Mouse (Mus musculus) kidney, postnatal 0 days (tissue): ENCODE measurements around the gene Wdr91. TPM values are rescaled to one million over a fixed set of nuclear protein-coding genes. Genes with fewer than 3 reads are reported as not detected.

Experiments
- ATAC-seq: fragments of 200-750 bp; cut with Nextera tagmentation; replicated peaks from 2 replicates; pipeline ENCODE4 v1.8.0; 2017; ENCODE audit warnings: low read depth, moderate number of reproducible peaks, moderate TSS enrichment, moderate library complexity; ENCODE audit not compliant: low FRiP score
- DNase-seq: peaks from one replicate; pipeline ENCODE4 v3.0.0-alpha.2; 2016; ENCODE audit warnings: low spot score
- H3K27ac ChIP-seq: fragments of 300-500 bp; sonication (generic); 2 replicates; pipeline ENCODE4 v1.5.1; 2014; ENCODE audit warnings: mild to moderate bottlenecking
- H3K27me3 ChIP-seq: fragments of 300-500 bp; sonication (generic); 2 replicates; pipeline ENCODE4 v1.6.1; 2014; ENCODE audit warnings: low read length, mixed read lengths; ENCODE audit not compliant: insufficient read depth
- H3K36me3 ChIP-seq: fragments of 300-500 bp; sonication (generic); 2 replicates; pipeline ENCODE4 v1.6.1; 2014; ENCODE audit warnings: low read length, mixed read lengths; ENCODE audit not compliant: insufficient read depth
- H3K4me1 ChIP-seq: fragments of 300-500 bp; sonication (generic); replicated peaks from 2 replicates; pipeline ENCODE4 v1.6.1; 2014; ENCODE audit warnings: antibody characterized with exemption, low read length, mixed read lengths; ENCODE audit not compliant: insufficient read depth
- H3K4me2 ChIP-seq: fragments of 300-500 bp; sonication (generic); 2 replicates; pipeline ENCODE4 v1.6.1; 2014; ENCODE audit warnings: mild to moderate bottlenecking, low read length, moderate library complexity, mixed read lengths
- H3K4me3 ChIP-seq: fragments of 300-500 bp; sonication (generic); replicated peaks from 2 replicates; pipeline ENCODE4 v1.5.1; 2014; ENCODE audit warnings: low read depth, low read length
- H3K9ac ChIP-seq: fragments of 300-500 bp; sonication (generic); 2 replicates; pipeline ENCODE4 v1.6.1; 2014; ENCODE audit warnings: low read depth, low read length
- H3K9me3 ChIP-seq: fragments of 300-500 bp; sonication (generic); replicated peaks from 2 replicates; pipeline ENCODE4 v1.6.1; 2016; ENCODE audit warnings: low read length, inconsistent platforms, mixed read lengths
- CTCF ChIP-seq: IDR thresholded peaks from 2 replicates; pipeline ENCODE4 v1.5.1; 2016; ENCODE audit warnings: antibody characterized with exemption, low read depth, mild to moderate bottlenecking, moderate library complexity
- WGBS: fragments of 180-500 bp; shearing (Covaris S2); extraction: QIAGEN DNeasy Blood & Tissue Kit; methylation state at CpG from one replicate; pipeline ENCODE4 v1.1.7; 2014; 5-methylcytosine and 5-hydroxymethylcytosine counted together
- polyA plus RNA-seq: library from polyadenylated mRNA; unstranded; fragments of >200 nt; fragmentation: Nextera tagmentation; extraction: Ambion mirVana; gene quantifications from 2 replicates; pipeline ENCODE4 v1.2.1, GENCODE M21; 2015

Gene Wdr91
- 10.2 and 10.6 TPM in 2 replicates for polyA plus RNA-seq

DNA sequence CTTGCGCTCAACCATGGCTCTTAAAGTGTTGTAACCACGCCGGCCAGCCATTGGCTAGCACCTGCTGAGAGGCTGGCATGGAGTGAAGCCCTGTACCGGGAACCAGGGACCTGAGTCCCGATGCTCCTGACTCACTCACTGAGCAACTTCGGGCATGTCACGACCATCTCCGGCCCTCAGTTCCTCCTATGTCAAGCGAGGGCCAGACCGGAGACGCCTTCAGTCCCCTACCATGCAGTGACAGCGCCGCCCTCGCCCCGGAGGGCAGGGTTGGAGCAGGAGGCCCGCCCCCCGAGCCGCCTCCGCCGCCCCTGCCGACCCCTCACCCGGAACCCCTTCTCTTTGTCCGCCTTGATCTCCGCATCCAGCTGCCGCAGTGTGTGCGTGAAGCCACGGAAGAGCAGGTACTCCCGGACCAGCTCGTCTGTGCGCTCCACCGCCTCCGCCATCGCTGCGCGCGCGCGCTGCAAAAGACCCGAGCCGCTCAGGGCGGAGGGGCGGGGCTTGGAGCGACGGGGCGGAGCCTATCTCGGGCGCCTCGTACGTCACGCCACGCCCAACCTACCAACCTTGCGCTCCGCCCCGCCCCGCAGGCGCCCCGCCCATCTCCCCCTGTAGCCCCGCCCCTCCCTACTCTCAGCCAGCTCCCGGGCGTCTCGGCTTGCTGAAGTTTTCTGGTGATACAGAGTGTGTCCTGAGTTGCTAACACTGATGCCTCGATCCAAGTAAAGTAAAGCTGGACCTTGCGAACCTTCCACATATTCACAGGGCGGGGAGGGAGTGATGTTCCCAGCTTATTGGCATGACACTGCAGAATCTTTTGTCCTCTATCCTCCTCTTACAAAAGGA, at the start of gene Wdr91:
TSS of gene Wdr91 (minus strand) at position 506 of the 849 bp plus-strand sequence.
- H3K9me3 ChIP-seq: no peaks in the 10 kb centered on the region
- H3K36me3 ChIP-seq: peaks cover 18% of the 10 kb centered on the region
- H3K27ac ChIP-seq: peak within 1 kb of the TSS; percentile 72
- WGBS: under 1% methylated on average over 64 of the region's 64 CpGs
- H3K4me1 ChIP-seq: no peaks in the 10 kb centered on the region
- peak within 1 kb of the TSS; percentile 72 for H3K4me2 ChIP-seq
- peak within 1 kb of the TSS; percentile 66 for H3K9ac ChIP-seq
- H3K27me3 ChIP-seq: no peaks in the 10 kb centered on the region
- peak; percentile 87 for ATAC-seq
- peak; percentile 95 for DNase-seq
- H3K4me3 ChIP-seq: peak within 1 kb of the TSS; percentile 62
- TF ChIP-seq CTCF: peak; percentile 16; the same call in 1 of the 2 replicates

DNA sequence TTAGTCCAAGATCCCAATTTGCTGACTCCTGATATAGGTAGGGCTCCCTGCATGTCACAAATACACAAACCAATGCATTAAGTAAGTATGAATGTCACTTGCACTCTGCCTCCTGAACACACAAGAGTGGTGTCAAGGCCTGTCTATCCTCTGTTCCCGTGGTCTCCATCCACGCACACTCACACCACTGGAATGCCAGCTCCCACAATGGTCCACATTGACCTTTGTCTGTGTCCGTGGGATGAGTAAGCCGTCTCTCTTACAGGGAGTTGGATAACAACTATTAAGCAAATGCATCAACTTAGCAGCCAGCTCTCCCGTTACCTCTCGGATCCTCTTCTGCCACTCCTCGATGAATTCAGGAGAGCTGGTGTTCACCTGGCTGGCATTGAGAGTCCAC, 48.5 kb upstream of the Wdr91 start:
- DNase-seq: no peak
- no peaks in the 10 kb centered on the region for H3K9me3 ChIP-seq
- H3K27me3 ChIP-seq: no peaks in the 10 kb centered on the region
- 72% methylated on average over 7 of the region's 7 CpGs for WGBS
- H3K4me3 ChIP-seq: no peak overlapping the region
- H3K4me1 ChIP-seq: no peaks in the 10 kb centered on the region
- H3K4me2 ChIP-seq: no peak overlapping the region
- H3K9ac ChIP-seq: no peak overlapping the region
- no peak overlapping the region for H3K27ac ChIP-seq
- no peak for TF ChIP-seq CTCF
- no peak for ATAC-seq
- H3K36me3 ChIP-seq: no peaks in the 10 kb centered on the region

DNA sequence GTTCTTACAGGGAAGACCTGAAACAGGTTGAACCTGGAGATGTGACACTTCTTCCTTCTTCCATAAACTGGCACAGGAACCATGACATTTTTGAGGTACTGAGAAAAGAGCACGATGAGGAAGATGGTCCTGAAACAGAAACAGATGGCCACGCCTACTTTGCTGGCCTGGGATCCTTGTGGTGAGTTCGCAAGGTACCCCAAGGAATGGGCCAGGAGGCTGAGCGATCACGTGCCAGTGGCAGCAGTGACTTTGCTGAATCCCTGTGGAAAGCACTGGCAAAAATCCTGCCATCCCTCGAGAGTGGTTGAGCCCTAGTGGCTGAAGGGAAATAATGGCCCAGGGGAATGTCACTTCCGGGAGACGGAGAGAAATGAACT, 45.2 kb upstream of the Wdr91 start:
- TF ChIP-seq CTCF: no peak
- no peak for DNase-seq
- peak overlapping the region; percentile 28 for H3K4me2 ChIP-seq
- H3K27ac ChIP-seq: no peak overlapping the region
- H3K36me3 ChIP-seq: no peaks in the 10 kb centered on the region
- H3K4me1 ChIP-seq: no peaks in the 10 kb centered on the region
- no peak overlapping the region for H3K9ac ChIP-seq
- H3K9me3 ChIP-seq: no peaks in the 10 kb centered on the region
- H3K4me3 ChIP-seq: no peak overlapping the region
- ATAC-seq: no peak
- H3K27me3 ChIP-seq: no peaks in the 10 kb centered on the region
- WGBS: 39% methylated on average over 8 of the region's 8 CpGs

DNA sequence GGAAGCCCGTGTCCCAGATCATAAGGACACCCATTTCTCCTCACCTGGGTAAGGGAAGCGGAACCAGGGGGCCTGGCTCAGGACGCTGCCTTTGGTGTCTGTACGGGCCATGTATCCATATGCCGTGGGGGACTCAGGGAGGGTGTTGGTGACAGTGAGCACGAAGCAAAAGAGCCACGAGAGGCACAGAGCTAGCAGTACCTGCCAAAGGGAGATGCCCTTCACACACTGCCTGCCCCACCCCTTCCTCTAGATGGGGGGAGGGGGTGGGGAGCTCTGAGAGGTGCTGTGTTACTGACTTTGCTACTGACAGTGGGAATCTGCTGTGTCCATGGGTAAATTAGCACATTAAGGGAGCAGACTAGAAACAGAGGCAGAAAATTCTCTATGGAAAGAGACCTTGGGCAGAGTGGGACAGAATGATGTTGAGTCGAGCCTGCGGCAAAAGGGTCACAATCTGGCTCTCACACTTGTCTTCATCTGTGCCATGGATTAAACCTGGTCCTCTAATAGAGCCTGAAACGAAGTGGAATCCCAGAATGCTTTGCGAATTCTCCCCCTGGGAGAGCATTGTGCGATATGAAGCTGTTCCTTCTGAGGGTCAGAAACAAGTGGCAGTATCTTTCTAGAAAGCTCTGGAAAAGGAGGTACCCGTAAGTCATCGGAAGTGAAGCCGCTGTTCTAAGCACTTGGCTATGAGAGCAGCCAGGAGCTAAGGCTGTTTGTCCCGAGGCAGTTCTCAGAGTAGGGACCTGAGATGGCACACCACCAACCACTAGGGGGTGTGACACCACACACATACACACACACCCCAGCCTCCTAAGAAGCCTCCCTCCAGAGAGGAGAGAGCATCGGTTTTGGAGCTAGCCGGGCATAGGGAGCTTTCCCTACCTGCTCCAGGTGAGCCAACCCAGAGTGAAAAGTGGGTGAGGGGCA, 44.5 kb upstream of the Wdr91 start:
- Histone ChIP-seq H3K9me3 (no peaks in the 10 kb centered on the region), H3K4me2 (peak overlapping the region; percentile 28), H3K9ac (no peak overlapping the region), H3K4me1 (no peaks in the 10 kb centered on the region), H3K36me3 (no peaks in the 10 kb centered on the region), H3K27me3 (no peaks in the 10 kb centered on the region), H3K4me3 (no peak overlapping the region), H3K27ac (no peak overlapping the region)
- WGBS: 52% methylated on average over 18 of the region's 18 CpGs
- peak; percentile 67 for TF ChIP-seq CTCF
- peak; percentile 82 for ATAC-seq
- DNase-seq: peak; percentile 63

DNA sequence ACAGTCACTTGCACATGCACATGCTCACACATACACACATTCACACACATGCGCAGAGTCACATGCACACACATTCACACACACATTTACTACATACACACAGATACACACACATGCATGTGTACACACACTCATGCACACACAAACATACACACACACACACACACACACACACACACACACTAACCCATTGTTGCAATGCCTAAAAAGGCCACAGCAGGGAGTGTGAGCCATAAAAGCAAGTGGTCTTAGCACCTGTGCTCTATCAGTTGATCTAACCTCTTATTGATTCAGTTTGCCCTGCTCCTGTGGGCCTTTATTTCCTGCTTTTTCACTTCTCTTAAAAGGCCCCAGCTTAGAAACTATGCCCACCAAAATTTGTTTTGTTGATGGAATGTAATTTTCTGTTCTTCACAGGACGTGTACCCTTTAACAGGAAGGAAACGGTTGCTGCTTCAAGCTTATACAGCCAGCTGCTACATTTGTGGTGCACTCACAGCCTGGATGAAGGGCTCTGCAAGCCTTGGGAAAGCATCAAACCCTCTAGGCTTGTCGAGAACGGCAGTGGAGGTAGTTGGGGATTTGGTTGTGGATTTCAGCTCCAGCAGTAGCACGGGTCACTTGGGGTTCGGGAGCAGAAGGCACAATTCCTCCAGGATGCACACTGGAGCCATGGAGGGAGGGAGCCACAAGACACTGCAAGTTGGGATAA, 41.4 kb upstream of the Wdr91 start:
- DNase-seq (no peak), ATAC-seq (no peak)
- no peaks in the 10 kb centered on the region for H3K36me3 ChIP-seq
- H3K4me2 ChIP-seq: no peak overlapping the region
- peak; percentile 23; the same call in 1 of the 2 replicates for TF ChIP-seq CTCF
- no peak overlapping the region for H3K9ac ChIP-seq
- no peaks in the 10 kb centered on the region for H3K4me1 ChIP-seq
- H3K4me3 ChIP-seq: no peak overlapping the region
- no peaks in the 10 kb centered on the region for H3K9me3 ChIP-seq
- no peak overlapping the region for H3K27ac ChIP-seq
- 60% methylated on average over 7 of the region's 7 CpGs for WGBS
- no peaks in the 10 kb centered on the region for H3K27me3 ChIP-seq

DNA sequence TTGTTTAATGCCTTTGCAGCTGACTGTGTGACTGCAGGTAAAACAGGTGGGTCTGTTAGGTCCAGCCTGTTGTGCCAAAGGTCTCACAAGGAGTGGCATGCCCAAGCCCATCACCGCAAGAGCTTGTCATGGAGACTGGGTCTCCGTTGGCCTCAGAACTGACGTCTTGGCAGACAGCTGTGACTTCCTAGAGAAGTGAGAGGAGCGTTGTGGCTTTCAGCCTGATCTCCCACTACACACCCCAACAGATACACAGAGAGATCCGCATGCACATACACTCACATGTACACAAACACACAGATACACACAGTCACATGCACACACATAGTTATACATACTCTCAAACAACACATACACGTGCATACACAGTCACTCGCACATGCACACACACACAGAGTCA, 40.8 kb upstream of the Wdr91 start:
- no peak overlapping the region for H3K27ac ChIP-seq
- DNase-seq (no peak), ATAC-seq (no peak)
- H3K27me3 ChIP-seq: no peaks in the 10 kb centered on the region
- no peak overlapping the region for H3K9ac ChIP-seq
- no peak overlapping the region for H3K4me2 ChIP-seq
- TF ChIP-seq CTCF: no peak
- WGBS: 89% methylated on average over 7 of the region's 7 CpGs
- H3K4me1 ChIP-seq: no peaks in the 10 kb centered on the region
- H3K36me3 ChIP-seq: no peaks in the 10 kb centered on the region
- no peaks in the 10 kb centered on the region for H3K9me3 ChIP-seq
- H3K4me3 ChIP-seq: no peak overlapping the region
